Mouse (Mus musculus): ENCODE data around the gene Tmem207. TPM values are rescaled to one million over a fixed set of nuclear protein-coding genes. Genes with fewer than 3 reads are reported as not detected.

Gene Tmem207
- total RNA-seq (2014; fragmentation: Nextera tagmentation) (not detected in 2 replicates), total RNA-seq (2017) (0.06 and 0.16 TPM in 2 replicates), polyA plus RNA-seq (2012) (not detected in 2 replicates)

- H3K36me3 ChIP-seq (replicated peaks) = no peaks in the 10 kb centered on the region
- no peaks in the 10 kb centered on the region for H3K27me3 ChIP-seq (ENCODE audit: insufficient read depth, low read length)
- H3K4me3 ChIP-seq (ENCODE audit: low read depth, low read length) = no peak within 1 kb of the TSS
- H3K4me1 ChIP-seq (ENCODE audit: insufficient read depth, low read depth, low read length) = no peaks in the 10 kb centered on the region
- H3K9me3 ChIP-seq (replicated peaks) = no peaks in the 10 kb centered on the region
- ATAC-seq (ENCODE audit: extremely low read depth, insufficient number of reproducible peaks, low FRiP score, poor library complexity, severe bottlenecking) (no peak), DNase-seq (ENCODE audit: low spot score) (no peak)
- no peak for TF ChIP-seq TAL1 (conservative IDR thresholded peaks at IDR 0.05; ENCODE audit: low read depth, low read length)
- TF ChIP-seq CTCF (IDR thresholded peaks at IDR 0.05; ENCODE audit: low read depth, low read length) = no peak
- no peak for TF ChIP-seq GATA2 (IDR thresholded peaks at IDR 0.05; ENCODE audit: borderline replicate concordance, low read depth, low read length)
- no peak for TF ChIP-seq POLR2AphosphoS5 (IDR thresholded peaks at IDR 0.05; ENCODE audit: insufficient replicate concordance, low read depth, low read length)
- no peak for TF ChIP-seq GATA1 (IDR thresholded peaks at IDR 0.05; ENCODE audit: borderline replicate concordance, low read length)
These were observed at the start of gene Tmem207 for GRCm38 (mm10) chr16:26526669-26527068. Gene Tmem207 (minus strand): TSS chr16:26526769.

GRCm38 (mm10) chr16:26574173-26574572 is 47.6 kb upstream of the Tmem207 start:
- DNase-seq (ENCODE audit: low spot score) (no peak), ATAC-seq (ENCODE audit: extremely low read depth, insufficient number of reproducible peaks, low FRiP score, poor library complexity, severe bottlenecking) (no peak)
- H3K4me1 ChIP-seq (ENCODE audit: insufficient read depth, low read depth, low read length) = no peaks in the 10 kb centered on the region
- no peaks in the 10 kb centered on the region; the same call in 1 of the 2 replicates for H3K27me3 ChIP-seq (ENCODE audit: insufficient read depth, low read length)
- TF ChIP-seq CTCF (IDR thresholded peaks at IDR 0.05; ENCODE audit: low read depth, low read length) (no peak), TAL1 (conservative IDR thresholded peaks at IDR 0.05; ENCODE audit: low read depth, low read length) (no peak), GATA2 (IDR thresholded peaks at IDR 0.05; ENCODE audit: borderline replicate concordance, low read depth, low read length) (no peak), POLR2AphosphoS5 (IDR thresholded peaks at IDR 0.05; ENCODE audit: insufficient replicate concordance, low read depth, low read length) (no peak), GATA1 (IDR thresholded peaks at IDR 0.05; ENCODE audit: borderline replicate concordance, low read length) (no peak)
- H3K36me3 ChIP-seq (replicated peaks) = no peaks in the 10 kb centered on the region
- H3K9me3 ChIP-seq (replicated peaks) = no peaks in the 10 kb centered on the region
- H3K4me3 ChIP-seq (ENCODE audit: low read depth, low read length) = no peak overlapping the region

- Histone ChIP-seq H3K9me3 (replicated peaks) (no peaks in the 10 kb centered on the region), H3K4me1 (ENCODE audit: insufficient read depth, low read depth, low read length) (no peaks in the 10 kb centered on the region), H3K36me3 (replicated peaks) (no peaks in the 10 kb centered on the region), H3K27me3 (ENCODE audit: insufficient read depth, low read length) (no peaks in the 10 kb centered on the region; the same call in 1 of the 2 replicates), H3K4me3 (ENCODE audit: low read depth, low read length) (no peak overlapping the region)
- TF ChIP-seq GATA1 (IDR thresholded peaks at IDR 0.05; ENCODE audit: borderline replicate concordance, low read length) (no peak), TAL1 (conservative IDR thresholded peaks at IDR 0.05; ENCODE audit: low read depth, low read length) (no peak), GATA2 (IDR thresholded peaks at IDR 0.05; ENCODE audit: borderline replicate concordance, low read depth, low read length) (no peak), POLR2AphosphoS5 (IDR thresholded peaks at IDR 0.05; ENCODE audit: insufficient replicate concordance, low read depth, low read length) (no peak), CTCF (IDR thresholded peaks at IDR 0.05; ENCODE audit: low read depth, low read length) (no peak)
- DNase-seq (ENCODE audit: low spot score) = no peak
- ATAC-seq (ENCODE audit: extremely low read depth, insufficient number of reproducible peaks, low FRiP score, poor library complexity, severe bottlenecking) = no peak
These were observed 45.3 kb upstream of the Tmem207 start for GRCm38 (mm10) chr16:26571836-26572235.

- no peak for TF ChIP-seq GATA2 (IDR thresholded peaks at IDR 0.05; ENCODE audit: borderline replicate concordance, low read depth, low read length)
- no peak for ATAC-seq (ENCODE audit: extremely low read depth, insufficient number of reproducible peaks, low FRiP score, poor library complexity, severe bottlenecking)
- H3K36me3 ChIP-seq (replicated peaks) = no peaks in the 10 kb centered on the region
- H3K9me3 ChIP-seq (replicated peaks) = no peaks in the 10 kb centered on the region
- no peaks in the 10 kb centered on the region for H3K4me1 ChIP-seq (ENCODE audit: insufficient read depth, low read depth, low read length)
- no peak overlapping the region for H3K4me3 ChIP-seq (ENCODE audit: low read depth, low read length)
- H3K27me3 ChIP-seq (ENCODE audit: insufficient read depth, low read length) = no peaks in the 10 kb centered on the region
- DNase-seq (ENCODE audit: low spot score) = no peak
These were observed 42.9 kb upstream of the Tmem207 start for GRCm38 (mm10) chr16:26569387-26569978.

- TF ChIP-seq GATA1 (IDR thresholded peaks at IDR 0.05; ENCODE audit: borderline replicate concordance, low read length) (no peak), POLR2AphosphoS5 (IDR thresholded peaks at IDR 0.05; ENCODE audit: insufficient replicate concordance, low read depth, low read length) (no peak), CTCF (IDR thresholded peaks at IDR 0.05; ENCODE audit: low read depth, low read length) (no peak), TAL1 (conservative IDR thresholded peaks at IDR 0.05; ENCODE audit: low read depth, low read length) (no peak), GATA2 (IDR thresholded peaks at IDR 0.05; ENCODE audit: borderline replicate concordance, low read depth, low read length) (no peak)
- DNase-seq (ENCODE audit: low spot score) = no peak
- no peaks in the 10 kb centered on the region for H3K27me3 ChIP-seq (ENCODE audit: insufficient read depth, low read length)
- H3K4me1 ChIP-seq (ENCODE audit: insufficient read depth, low read depth, low read length) = no peaks in the 10 kb centered on the region
- no peak overlapping the region for H3K4me3 ChIP-seq (ENCODE audit: low read depth, low read length)
- no peaks in the 10 kb centered on the region for H3K9me3 ChIP-seq (replicated peaks)
- H3K36me3 ChIP-seq (replicated peaks) = no peaks in the 10 kb centered on the region
- no peak for ATAC-seq (ENCODE audit: extremely low read depth, insufficient number of reproducible peaks, low FRiP score, poor library complexity, severe bottlenecking)
These were observed 36.2 kb upstream of the Tmem207 start for GRCm38 (mm10) chr16:26562771-26563170.

GRCm38 (mm10) chr16:26561743-26562142 is 35.2 kb upstream of the Tmem207 start:
- no peak for TF ChIP-seq TAL1 (conservative IDR thresholded peaks at IDR 0.05; ENCODE audit: low read depth, low read length)
- no peak for TF ChIP-seq GATA2 (IDR thresholded peaks at IDR 0.05; ENCODE audit: borderline replicate concordance, low read depth, low read length)
- no peak for TF ChIP-seq GATA1 (IDR thresholded peaks at IDR 0.05; ENCODE audit: borderline replicate concordance, low read length)
- no peak for TF ChIP-seq POLR2AphosphoS5 (IDR thresholded peaks at IDR 0.05; ENCODE audit: insufficient replicate concordance, low read depth, low read length)
- no peak for TF ChIP-seq CTCF (IDR thresholded peaks at IDR 0.05; ENCODE audit: low read depth, low read length)
- DNase-seq (ENCODE audit: low spot score) (no peak), ATAC-seq (ENCODE audit: extremely low read depth, insufficient number of reproducible peaks, low FRiP score, poor library complexity, severe bottlenecking) (no peak)
- no peaks in the 10 kb centered on the region for H3K36me3 ChIP-seq (replicated peaks)
- no peaks in the 10 kb centered on the region for H3K4me1 ChIP-seq (ENCODE audit: insufficient read depth, low read depth, low read length)
- no peaks in the 10 kb centered on the region for H3K27me3 ChIP-seq (ENCODE audit: insufficient read depth, low read length)
- no peaks in the 10 kb centered on the region for H3K9me3 ChIP-seq (replicated peaks)
- no peak overlapping the region for H3K4me3 ChIP-seq (ENCODE audit: low read depth, low read length)
